Comparison of ENCODE assay signal across 27 mouse cellular contexts in genomic region chr13:23689459-23689858, GRCm38 (mm10). TPM values are rescaled to one million over a fixed set of nuclear protein-coding genes. Genes with fewer than 3 reads are reported as not detected.
DNase-seq lines count a peak whose midpoint lies in the region; ATAC-seq and TF ChIP-seq lines count a peak whose summit lies in the region.
"Had no signal": no experiment of that assay in that cellular context is flagged by ENCODE, and none has a peak within 500 bp of the region (broad histone marks: within the 10 kb centered on the region; RNA-seq: fewer than 3 reads in every experiment).

No protein-coding gene starts in this region.

- H3K4me2 ChIP-seq in liver, embryonic 13.5 days: 0 out of 2 replicates have a peak overlapping the region, but pooled peaks have one; percentile 2
- H3K4me2 ChIP-seq in liver, postnatal 0 days (ENCODE audit: low read depth, low read length): no peak overlapping the region
- H3K4me2 ChIP-seq: embryonic facial prominence, embryonic 12.5 days; embryonic facial prominence, embryonic 15.5 days; forebrain, embryonic 13.5 days; heart, embryonic 11.5 days; hindbrain, embryonic 12.5 days; hindbrain, embryonic 15.5 days had no signal

- ATAC-seq in erythroblast, adult 5-6 weeks (replicated peaks; ENCODE audit: low FRiP score, poor library complexity, severe bottlenecking): no peak
- ATAC-seq in liver, embryonic 13.5 days (ENCODE audit: low read depth): 0 out of 2 replicates have a peak, but pooled peaks have one; percentile 9
- ATAC-seq in liver, postnatal 0 days: no peak
- ATAC-seq: forebrain, embryonic 13.5 days; forebrain, embryonic 16.5 days; Patski had no signal

- no peak for TF ChIP-seq EP300 in liver, postnatal 0 days (IDR thresholded peaks at IDR 0.05; ENCODE audit: low read depth)

- 21% methylated on average over 2 of the region's 2 CpGs for WGBS in liver, embryonic 13.5 days (ENCODE audit: insufficient replicate concordance)
- WGBS in liver, postnatal 0 days (ENCODE audit: insufficient replicate concordance): 42% methylated on average over 2 of the region's 2 CpGs

- no peaks in the 10 kb centered on the region for H3K27me3 ChIP-seq in erythroblast, embryonic 14.5 days (ENCODE audit: control insufficient read depth)
- no peaks in the 10 kb centered on the region for H3K27me3 ChIP-seq in liver, embryonic 13.5 days
- no peaks in the 10 kb centered on the region for H3K27me3 ChIP-seq in liver, postnatal 0 days (ENCODE audit: insufficient read depth, low read length)
- H3K27me3 ChIP-seq: embryonic facial prominence, embryonic 12.5 days; embryonic facial prominence, embryonic 15.5 days; forebrain, embryonic 13.5 days; hindbrain, embryonic 12.5 days; hindbrain, embryonic 15.5 days; Patski had no signal

- peak overlapping the region; percentile 14 for H3K4me3 ChIP-seq in erythroblast, embryonic 14.5 days (replicated peaks)
- no peak overlapping the region for H3K4me3 ChIP-seq in liver, embryonic 13.5 days (replicated peaks)
- no peak overlapping the region for H3K4me3 ChIP-seq in liver, postnatal 0 days (ENCODE audit: low read depth, low read length)
- H3K4me3 ChIP-seq: embryonic facial prominence, embryonic 12.5 days; embryonic facial prominence, embryonic 15.5 days; forebrain, embryonic 10.5 days; forebrain, embryonic 13.5 days; gastrocnemius, adult 2 months; hindbrain, embryonic 12.5 days; hindbrain, embryonic 15.5 days had no signal

- peak overlapping the region; percentile 28; the same call in 1 of the 2 replicates for H3K9ac ChIP-seq in liver, embryonic 13.5 days
- H3K9ac ChIP-seq in liver, postnatal 0 days (replicated peaks): no peak overlapping the region
- H3K9ac ChIP-seq: embryonic facial prominence, embryonic 12.5 days; embryonic facial prominence, embryonic 15.5 days; forebrain, embryonic 13.5 days; hindbrain, embryonic 12.5 days; hindbrain, embryonic 15.5 days had no signal

- no peak for TF ChIP-seq CTCF in liver, postnatal 0 days (IDR thresholded peaks at IDR 0.05; ENCODE audit: low read depth)

- no peak overlapping the region for H3K27ac ChIP-seq in liver, embryonic 13.5 days
- H3K27ac ChIP-seq in liver, postnatal 0 days (ENCODE audit: low read depth): no peak overlapping the region
- H3K27ac ChIP-seq: embryonic facial prominence, embryonic 12.5 days; embryonic facial prominence, embryonic 15.5 days; forebrain, embryonic 10.5 days; forebrain, embryonic 13.5 days; gastrocnemius, adult 2 months; hindbrain, embryonic 12.5 days; hindbrain, embryonic 15.5 days had no signal

- DNase-seq in liver, embryonic 13.5 days: no peak
- no peak for DNase-seq in liver, postnatal 0 days
- peak; percentile 1 for DNase-seq in thymus, postnatal 14 days
- DNase-seq in thymus, postnatal 36 days: no peak
- no peak for DNase-seq in embryo, embryonic 10 days (ENCODE audit: low spot score)
- DNase-seq: adrenal gland, postnatal 10 days; adrenal gland, postnatal 36 days; cerebellum, adult 18-20 months; cerebellum, adult 9-10 months; cerebellum, postnatal 14 days; gastrocnemius, adult 2 months; gastrocnemius, postnatal 14 days had no signal

- peaks cover 27% of the 10 kb centered on the region for H3K36me3 ChIP-seq in erythroblast, embryonic 14.5 days (ENCODE audit: control insufficient read depth)
- H3K36me3 ChIP-seq in liver, embryonic 13.5 days: 0 out of 2 replicates have a peak, but pooled peaks cover 3% of the 10 kb centered on the region
- H3K36me3 ChIP-seq in liver, postnatal 0 days (replicated peaks; ENCODE audit: insufficient read depth, low read length): peaks cover 14% of the 10 kb centered on the region; the same call in 1 of the 2 replicates
- H3K36me3 ChIP-seq: embryonic facial prominence, embryonic 12.5 days; embryonic facial prominence, embryonic 15.5 days; forebrain, embryonic 10.5 days; hindbrain, embryonic 12.5 days; hindbrain, embryonic 15.5 days had no signal

- H3K9me3 ChIP-seq in erythroblast, embryonic 14.5 days (ENCODE audit: control insufficient read depth, low read length): no peaks in the 10 kb centered on the region
- no peaks in the 10 kb centered on the region for H3K9me3 ChIP-seq in liver, embryonic 13.5 days (replicated peaks)
- H3K9me3 ChIP-seq in liver, postnatal 0 days (ENCODE audit: low read length): no peaks in the 10 kb centered on the region
- H3K9me3 ChIP-seq: embryonic facial prominence, embryonic 12.5 days; embryonic facial prominence, embryonic 15.5 days; forebrain, embryonic 10.5 days; forebrain, embryonic 13.5 days; hindbrain, embryonic 12.5 days; hindbrain, embryonic 15.5 days had no signal

- peaks cover 50% of the 10 kb centered on the region for H3K4me1 ChIP-seq in erythroblast, embryonic 14.5 days (ENCODE audit: control insufficient read depth)
- peaks cover 52% of the 10 kb centered on the region for H3K4me1 ChIP-seq in liver, embryonic 13.5 days (replicated peaks)
- H3K4me1 ChIP-seq in liver, postnatal 0 days (ENCODE audit: insufficient read depth): peaks cover 21% of the 10 kb centered on the region

RNA-seq across cellular contexts. Expression of gene Hist1h2bc, which starts 5.5 kb away (rescaled TPM):
- 17.5 and 20.6 TPM in 2 replicates for polyA plus RNA-seq in erythroblast, embryonic 14.5 days (2012)
- 44.9 and 49.2 TPM in 2 replicates for total RNA-seq in erythroblast, adult 5-6 weeks (2015; ENCODE audit: low replicate concordance)
- total RNA-seq in erythroblast, adult 5-6 weeks (2017; ENCODE audit: low replicate concordance): 164 and 206 TPM in 2 replicates
- 81.2 and 88.9 TPM in 2 replicates for polyA plus RNA-seq in liver, embryonic 13.5 days (2015; fragmentation: Nextera tagmentation; extraction: Ambion mirVana)
- 168 and 180 TPM in 2 replicates for polyA plus RNA-seq in liver, postnatal 0 days (2015; fragmentation: Nextera tagmentation; extraction: Ambion mirVana)

RNA-seq across cellular contexts. Expression of gene Hist1h2ac, which starts 5.7 kb away (rescaled TPM):
- polyA plus RNA-seq in erythroblast, embryonic 14.5 days (2012): 1.1 and 2.1 TPM in 2 replicates
- total RNA-seq in erythroblast, adult 5-6 weeks (2015; ENCODE audit: low replicate concordance): 5.6 and 12.3 TPM in 2 replicates
- total RNA-seq in erythroblast, adult 5-6 weeks (2017; ENCODE audit: low replicate concordance): 55.5 and 70.6 TPM in 2 replicates
- polyA plus RNA-seq in liver, embryonic 13.5 days (2015; fragmentation: Nextera tagmentation; extraction: Ambion mirVana): 0.89 and 1.0 TPM in 2 replicates
- 0.86 and 0.88 TPM in 2 replicates for polyA plus RNA-seq in liver, postnatal 0 days (2015; fragmentation: Nextera tagmentation; extraction: Ambion mirVana)

RNA-seq across cellular contexts. Expression of gene Hist1h1t, which starts 6.2 kb away (rescaled TPM):
- 0.10 TPM in 1 of 2 replicates, not detected in the other for polyA plus RNA-seq in erythroblast, embryonic 14.5 days (2012)
- total RNA-seq in erythroblast, adult 5-6 weeks (2015; ENCODE audit: low replicate concordance): not detected in 2 replicates
- 1.9 and 2.0 TPM in 2 replicates for total RNA-seq in erythroblast, adult 5-6 weeks (2017; ENCODE audit: low replicate concordance)
- polyA plus RNA-seq in liver, embryonic 13.5 days (2015; fragmentation: Nextera tagmentation; extraction: Ambion mirVana): not detected in 2 replicates
- polyA plus RNA-seq in liver, postnatal 0 days (2015; fragmentation: Nextera tagmentation; extraction: Ambion mirVana): not detected in 2 replicates
- total RNA-seq: adrenal gland, adult 18-20 months; gastrocnemius, adult 2 months; gastrocnemius, postnatal 14 days; heart, postnatal 25 days; hematopoietic stem cell, adult 5-6 weeks had no signal
- polyA plus RNA-seq: embryonic facial prominence, embryonic 15.5 days; forebrain, embryonic 10.5 days; forebrain, embryonic 13.5 days; forebrain, embryonic 16.5 days; heart, embryonic 11.5 days; heart, postnatal 0 days; hindbrain, embryonic 12.5 days; hindbrain, embryonic 15.5 days had no signal

RNA-seq across cellular contexts. Expression of gene Hist1h4c, which starts 8.8 kb away (rescaled TPM):
- polyA plus RNA-seq in erythroblast, embryonic 14.5 days (2012): 0.93 and 3.0 TPM in 2 replicates
- total RNA-seq in erythroblast, adult 5-6 weeks (2015; ENCODE audit: low replicate concordance): 59.8 and 77.5 TPM in 2 replicates
- 249 and 402 TPM in 2 replicates for total RNA-seq in erythroblast, adult 5-6 weeks (2017; ENCODE audit: low replicate concordance)
- polyA plus RNA-seq in liver, embryonic 13.5 days (2015; fragmentation: Nextera tagmentation; extraction: Ambion mirVana): 5.4 and 8.6 TPM in 2 replicates
- 6.2 and 6.5 TPM in 2 replicates for polyA plus RNA-seq in liver, postnatal 0 days (2015; fragmentation: Nextera tagmentation; extraction: Ambion mirVana)

RNA-seq across cellular contexts. Expression of gene Hfe, which starts 21.2 kb away (rescaled TPM):
- 0.15 and 0.53 TPM in 2 replicates for polyA plus RNA-seq in erythroblast, embryonic 14.5 days (2012)
- 5.0 and 17.9 TPM in 2 replicates for total RNA-seq in erythroblast, adult 5-6 weeks (2015; ENCODE audit: low replicate concordance)
- 2.0 and 4.5 TPM in 2 replicates for total RNA-seq in erythroblast, adult 5-6 weeks (2017; ENCODE audit: low replicate concordance)
- 6.6 and 8.8 TPM in 2 replicates for polyA plus RNA-seq in liver, embryonic 13.5 days (2015; fragmentation: Nextera tagmentation; extraction: Ambion mirVana)
- polyA plus RNA-seq in liver, postnatal 0 days (2015; fragmentation: Nextera tagmentation; extraction: Ambion mirVana): 24.0 and 25.1 TPM in 2 replicates
